Mouse (Mus musculus) mesoderm, embryonic 11.5 days (tissue): ENCODE measurements around the gene B4galt2.

Experiments
- DNase-seq: peaks from one replicate; pipeline ENCODE4 v3.0.0-alpha.2; 2012; ENCODE audit warnings: low read depth, low spot score

Gene B4galt2

DNA sequence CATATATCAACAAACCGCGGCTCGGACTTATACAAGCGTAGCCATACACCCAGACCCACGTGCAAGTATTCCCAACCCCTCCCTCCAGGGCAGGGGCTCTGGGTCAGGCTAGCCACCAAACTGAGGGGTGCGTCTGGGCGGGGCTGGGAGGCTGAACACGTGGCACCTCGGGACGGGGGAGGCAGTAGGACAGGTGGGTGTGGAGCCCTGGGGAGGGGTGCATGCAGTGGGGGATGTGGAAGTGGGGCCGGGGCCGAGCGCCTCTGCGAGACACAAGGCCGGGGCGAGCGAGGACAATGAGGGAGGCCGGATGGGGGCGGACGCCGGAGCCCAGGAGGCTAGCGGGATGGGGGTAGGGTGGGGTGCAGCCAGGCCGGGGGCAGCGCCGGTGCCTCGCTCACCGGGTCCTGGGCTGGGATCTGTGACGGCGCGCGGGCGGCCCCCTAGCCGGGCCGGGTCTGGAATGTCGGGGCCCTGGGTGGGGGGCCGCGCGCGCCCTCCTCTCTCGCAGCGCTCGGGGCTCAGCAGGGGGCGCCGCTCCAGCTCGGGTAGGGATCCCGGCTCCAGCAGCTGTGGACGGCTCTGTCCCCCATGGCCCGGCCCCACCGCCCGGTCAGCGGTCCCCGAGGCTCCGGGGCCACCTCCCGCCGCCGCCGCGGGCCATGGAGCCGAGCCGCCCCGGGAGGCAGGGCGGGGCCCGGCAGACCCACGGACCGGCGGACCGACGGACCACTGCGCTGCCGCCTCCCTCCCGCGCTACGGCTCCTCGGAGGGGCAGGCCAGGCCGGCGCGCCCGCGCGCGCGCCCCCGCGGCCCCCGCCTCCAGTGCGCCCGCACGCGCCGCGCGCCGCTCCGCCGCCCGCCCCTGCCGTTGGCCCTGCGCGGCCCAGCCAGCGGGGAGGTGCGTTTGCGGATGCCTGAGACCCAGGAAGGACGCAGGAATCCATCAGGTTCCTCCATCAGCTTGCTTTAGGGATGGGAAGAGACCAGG is at the start of gene B4galt2:
TSS of gene B4galt2 (minus strand) at position 787 of the 991 bp plus-strand sequence.
- peak; percentile 54 for DNase-seq

DNA sequence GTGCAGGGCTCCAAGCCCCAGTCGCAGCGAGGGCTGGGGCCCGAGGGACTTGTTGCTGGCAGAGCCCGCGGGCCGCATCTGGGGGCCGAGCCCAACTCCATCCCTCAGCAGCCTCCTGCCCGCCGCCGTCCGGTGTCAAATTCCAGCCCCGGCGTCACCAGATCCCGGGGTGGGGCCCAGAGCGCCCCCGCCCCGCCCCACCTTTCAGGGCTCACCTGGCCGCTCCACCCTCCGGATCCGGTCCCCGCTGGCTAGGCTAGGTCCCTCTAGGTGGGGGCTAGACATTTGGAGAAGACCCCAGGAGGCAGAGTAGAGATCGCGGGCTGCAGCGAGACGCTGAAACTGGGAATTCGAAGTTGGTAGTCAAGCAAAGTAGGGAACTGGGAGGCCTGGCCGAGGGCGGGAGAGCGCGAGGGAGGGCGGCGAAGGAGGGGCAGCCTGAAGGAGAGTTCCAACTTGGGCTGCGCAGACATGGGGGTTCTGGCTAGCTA is 46.1 kb upstream of the B4galt2 start, which contains the start of gene Artn:
TSS of gene Artn (minus strand) at position 373 of the 491 bp plus-strand sequence.
- DNase-seq: no peak

DNA sequence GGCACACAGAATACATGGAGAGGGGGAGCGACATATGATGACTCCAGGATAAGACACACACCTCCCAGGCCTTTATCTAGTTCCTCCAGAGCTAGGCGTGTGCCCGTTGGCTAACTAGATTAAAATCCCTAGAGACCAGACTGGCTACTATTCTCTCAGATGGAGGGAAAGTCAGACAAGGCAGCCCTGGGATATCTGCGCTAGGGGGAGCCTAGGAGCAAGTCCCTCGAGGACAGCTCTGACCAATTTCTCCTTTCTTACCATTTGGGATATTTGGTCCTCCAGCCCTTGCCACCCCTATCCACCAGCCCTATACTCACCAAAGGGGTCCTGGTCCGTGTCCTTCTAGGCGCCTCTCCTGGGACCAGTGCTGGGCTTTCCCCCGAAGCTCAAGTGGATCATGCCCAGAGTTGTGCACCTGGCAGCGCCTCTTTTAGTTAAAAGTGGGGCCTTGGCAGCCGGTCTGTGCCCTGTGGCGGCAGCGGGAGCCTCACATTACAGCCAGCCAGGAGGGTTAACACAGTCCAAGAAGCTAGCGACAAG is 45.5 kb upstream of the B4galt2 start:
- DNase-seq: peak; percentile 61

DNA sequence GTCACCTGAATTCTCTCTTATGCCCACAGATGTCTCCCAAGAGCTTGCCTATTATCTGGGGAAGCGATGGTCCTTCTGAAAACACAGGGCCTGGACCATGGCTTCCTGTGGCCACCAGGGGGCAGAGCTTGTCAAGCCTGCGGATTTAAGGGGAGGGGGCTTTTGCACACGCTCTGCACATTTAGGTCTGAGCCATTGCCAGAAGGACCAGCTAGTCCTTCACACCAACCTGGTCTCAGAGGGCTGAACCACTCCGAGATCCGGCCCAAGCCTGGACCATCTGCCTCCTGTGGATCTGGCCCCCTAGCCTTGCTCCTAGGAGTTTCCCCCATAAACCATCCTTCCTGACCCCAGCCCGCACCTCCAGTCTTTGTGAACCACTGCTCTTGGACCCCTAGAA is 44.9 kb upstream of the B4galt2 start:
- peak; percentile 85 for DNase-seq

- DNase-seq: peak; percentile 66
Observed at GRCm38 (mm10) chr4:117926545-117927482, 43.5 kb upstream of the B4galt2 start.

GRCm38 (mm10) chr4:117924916-117925315 is 41.6 kb upstream of the B4galt2 start:
- DNase-seq: no peak

DNA sequence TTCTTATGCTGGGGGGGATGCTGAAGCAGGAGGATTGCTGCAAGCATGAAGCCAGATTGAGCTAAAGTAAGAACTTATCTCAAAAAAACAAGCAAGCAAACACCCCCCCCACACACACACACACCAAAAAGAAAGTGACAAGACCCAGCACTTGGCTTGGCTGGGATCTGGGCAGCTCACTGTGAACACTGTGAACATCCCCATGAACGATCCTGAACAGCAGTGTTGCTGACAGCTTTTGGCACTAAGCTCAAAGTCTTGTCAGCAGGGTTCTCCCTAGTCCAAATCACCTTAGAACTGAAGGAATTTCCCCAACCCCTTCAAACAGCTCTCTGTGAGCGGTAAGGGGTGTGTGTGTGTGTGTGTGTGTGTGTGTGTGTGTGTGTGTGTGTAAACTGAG is 40.2 kb upstream of the B4galt2 start:
- no peak for DNase-seq

DNA sequence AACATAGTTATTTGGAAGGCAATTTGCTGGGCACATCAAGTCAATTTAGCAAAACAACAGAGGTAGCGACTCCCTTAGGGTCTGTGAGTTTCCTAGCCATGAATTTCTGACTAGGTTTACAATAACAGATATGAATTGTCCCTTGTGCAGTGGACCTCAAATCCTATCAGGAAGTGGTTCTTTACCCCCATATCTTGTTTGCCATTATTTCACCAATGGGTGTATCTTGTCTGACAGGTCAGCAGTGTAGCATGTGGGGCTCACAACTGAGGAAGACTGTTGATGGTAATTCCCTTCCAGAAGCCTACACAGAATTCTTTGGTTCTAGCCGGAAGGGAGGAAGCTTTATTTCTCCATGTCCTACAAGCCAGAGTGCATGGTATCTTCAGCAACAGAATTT is 38.1 kb upstream of the B4galt2 start:
- no peak for DNase-seq

DNA sequence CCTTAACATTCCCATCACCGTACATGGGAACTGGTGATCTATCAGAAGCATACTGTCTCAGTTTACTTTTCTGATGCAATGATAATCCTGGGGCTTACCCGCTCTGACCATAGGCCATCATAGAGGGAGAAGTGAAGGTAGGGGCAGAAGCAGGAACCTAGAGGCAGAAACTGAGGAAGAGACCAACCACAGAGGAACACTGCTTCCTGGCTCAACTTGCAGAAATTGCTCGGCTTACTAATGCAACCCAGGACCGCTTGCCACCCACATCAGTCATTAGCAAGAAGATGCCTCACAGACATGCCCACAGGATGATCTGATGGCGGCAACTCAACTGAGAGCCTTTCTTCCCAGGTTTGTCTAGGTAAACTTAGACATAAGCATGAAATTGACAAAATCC is 35.5 kb upstream of the B4galt2 start:
- no peak for DNase-seq

- DNase-seq: no peak
Observed at GRCm38 (mm10) chr4:117918261-117918660, 35.0 kb upstream of the B4galt2 start.

DNA sequence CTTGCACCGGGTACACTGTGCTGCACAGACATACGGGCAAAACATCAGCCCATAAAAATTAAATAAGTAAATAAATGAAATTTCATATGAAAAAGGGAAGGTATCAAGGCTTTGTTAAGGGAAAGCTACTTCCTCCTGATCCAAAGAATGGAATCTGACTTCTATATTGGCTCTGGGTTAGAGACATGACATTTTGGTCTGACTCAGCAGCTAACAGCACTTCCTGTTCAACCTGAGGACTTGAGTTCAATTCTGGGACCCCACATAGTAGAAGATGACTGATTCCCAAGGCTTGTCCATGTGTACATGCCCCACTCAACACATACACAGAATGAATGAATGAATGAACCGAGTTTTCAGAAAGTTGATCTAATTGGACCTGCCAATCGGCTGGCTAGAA is 34.6 kb upstream of the B4galt2 start:
- DNase-seq: no peak

GRCm38 (mm10) chr4:117917402-117917801 is 34.1 kb upstream of the B4galt2 start:
- DNase-seq: no peak

DNA sequence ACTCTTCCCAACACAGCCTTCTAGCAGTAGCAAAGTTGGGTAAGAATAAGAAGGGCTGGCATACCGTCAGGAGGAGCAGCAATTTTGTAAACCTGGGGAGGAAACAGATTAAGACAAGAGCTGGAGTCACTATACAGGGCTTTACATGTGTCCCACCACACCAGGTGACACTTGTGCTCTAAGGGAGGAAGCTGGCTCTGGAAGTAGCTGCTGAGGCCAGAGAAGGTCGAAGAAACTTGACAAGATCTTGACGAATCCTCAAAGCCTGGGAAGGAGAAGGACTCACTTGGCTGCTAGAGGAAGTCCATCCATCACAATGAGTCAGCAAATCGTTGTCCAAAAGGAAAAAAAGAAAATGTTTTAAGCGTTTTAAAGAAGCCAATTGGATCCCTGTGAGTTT is 33.1 kb upstream of the B4galt2 start:
- DNase-seq: no peak

- DNase-seq: no peak
Observed at GRCm38 (mm10) chr4:117915489-117916105, 32.3 kb upstream of the B4galt2 start.

- DNase-seq: peak; percentile 95
Observed at GRCm38 (mm10) chr4:117914591-117915442, 31.5 kb upstream of the B4galt2 start, which contains the start of gene Ipo13. TSS of gene Ipo13 (minus strand) at chr4:117914999.

- DNase-seq: no peak
Observed at GRCm38 (mm10) chr4:117914031-117914430, 30.7 kb upstream of the B4galt2 start.

DNA sequence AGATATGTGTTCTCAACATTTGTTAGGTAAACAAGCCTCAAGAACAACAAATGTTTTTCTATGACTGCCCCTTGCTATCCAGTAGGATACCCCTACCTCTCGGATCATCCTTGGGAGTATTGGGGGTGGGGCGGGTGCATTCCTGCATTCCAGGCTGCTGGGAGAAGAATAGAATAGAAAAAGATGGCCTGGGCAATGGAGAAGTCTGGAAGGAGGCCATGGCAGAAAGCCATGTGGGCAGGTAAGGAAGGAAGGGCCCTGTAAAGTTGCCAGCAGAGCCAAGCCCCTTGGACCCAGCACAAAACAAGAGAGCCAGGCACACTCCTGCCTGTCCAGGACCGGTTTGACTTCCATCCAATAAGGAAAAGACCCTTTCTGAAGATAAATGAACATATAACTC is 30.1 kb upstream of the B4galt2 start:
- DNase-seq: no peak

- no peak for DNase-seq
Observed at GRCm38 (mm10) chr4:117912685-117913273, 29.5 kb upstream of the B4galt2 start.

DNA sequence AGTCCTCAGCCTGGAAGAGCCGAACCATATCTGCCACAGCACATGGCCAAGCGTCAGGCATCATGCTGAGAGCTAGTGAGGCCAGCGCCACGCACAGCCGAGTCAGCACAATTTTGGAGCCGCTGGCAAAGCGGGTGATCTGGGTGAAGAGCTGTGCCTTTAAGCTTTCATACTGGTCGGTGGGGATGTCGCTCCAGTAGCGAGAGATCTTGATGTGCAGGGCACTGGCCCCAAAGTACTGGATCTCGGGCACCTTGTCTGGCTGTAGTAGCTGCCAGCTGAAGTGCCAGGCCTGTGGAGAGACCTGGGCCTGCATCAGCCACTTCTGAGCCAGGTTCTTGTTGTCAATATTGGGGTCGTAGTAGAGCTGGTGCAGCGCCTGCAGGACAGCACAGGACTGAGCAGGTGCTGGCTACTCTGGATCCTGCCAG is 28.9 kb upstream of the B4galt2 start:
- DNase-seq: no peak
